Mouse (Mus musculus) left cerebral cortex, postnatal 25 days (tissue): ENCODE measurements at regions not wholly inside any gene's neighbourhood (a gene's known extent, or its start where the extent isn't known, plus 50 kb on each side); places are given as distances from the start of the nearest gene placed in this dataset.

Experiments
- DNase-seq, 2 experiments: peaks; one replicate each; pipeline ENCODE4 v3.0.0; 2022; ENCODE audit warnings: low spot score in 2 of 2, mixed read lengths in 1 of 2
- intact Hi-C: fragments of 180-260 bp; cut with DNase I; formaldehyde crosslinking; loops from one replicate; pipeline ENCODE4 v1.15.1; 2025

- intact Hi-C loops = loop anchor here (5.0 kb wide), 1 partner anchor 935 kb away; no protein-coding TSS in a partner anchor
- DNase-seq = peak; percentile 8 to 11
Observed at GRCm38 (mm10) chr6:44092336-44092735, 426.3 kb upstream of the Tpk1 start.

- intact Hi-C loops = no loop called here
- DNase-seq = peak in 1 of 2 experiments; percentile 3
Observed at GRCm38 (mm10) chr6:44081922-44082552, 416.0 kb upstream of the Tpk1 start.

- peak in 1 of 2 experiments; percentile 47 for DNase-seq
Observed at GRCm38 (mm10) chr6:44073124-44073523, 407.0 kb upstream of the Tpk1 start.

GRCm38 (mm10) chr6:44067841-44068240, 401.8 kb upstream of the Tpk1 start:
- intact Hi-C loops = no loop called here
- peak; percentile 10 to 56 for DNase-seq

More at GRCm38 (mm10) chr6:44073124-44073523, 407.0 kb upstream of the Tpk1 start:
- intact Hi-C loops = no loop called here
